Mouse (Mus musculus) frontal cortex, postnatal 36 days (tissue): ENCODE measurements around the gene Cep131.
A peak's percentile ranks its signal among the peaks of the same experiment; 100 is the strongest.

Experiments
- DNase-seq, 2 experiments: peaks; one replicate each; pipeline ENCODE4 v3.0.0; 2022; ENCODE audit warnings: low spot score in 2 of 2

The Cep131 gene

DNA sequence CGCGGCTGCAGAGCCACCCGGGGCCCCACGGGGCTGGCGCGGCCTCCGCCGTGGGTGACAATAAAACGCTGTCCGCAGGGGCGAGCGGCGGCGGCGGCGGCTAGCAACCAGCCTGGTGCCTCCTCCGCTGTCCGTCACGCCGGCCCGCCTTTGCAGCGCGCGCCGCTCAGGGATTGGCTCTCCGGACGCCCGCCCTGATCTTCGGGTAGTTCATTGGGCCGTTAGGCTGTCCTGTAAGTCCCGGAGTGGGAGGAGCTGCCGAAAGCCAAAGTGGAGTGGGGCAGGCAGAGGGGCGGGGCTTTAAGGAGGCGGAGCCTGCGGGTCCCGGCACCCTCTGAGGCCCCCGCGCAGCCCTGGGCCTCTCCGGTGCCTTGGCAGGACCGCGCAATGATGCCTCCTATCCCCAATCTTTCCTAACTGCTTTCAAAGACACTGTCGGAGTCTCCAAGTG lies at the start of gene Cep131:
Gene Cep131, minus strand, starts transcription at position 126 of the 451 bp plus-strand sequence.
- peak; percentile 95 to 98 for DNase-seq

DNA sequence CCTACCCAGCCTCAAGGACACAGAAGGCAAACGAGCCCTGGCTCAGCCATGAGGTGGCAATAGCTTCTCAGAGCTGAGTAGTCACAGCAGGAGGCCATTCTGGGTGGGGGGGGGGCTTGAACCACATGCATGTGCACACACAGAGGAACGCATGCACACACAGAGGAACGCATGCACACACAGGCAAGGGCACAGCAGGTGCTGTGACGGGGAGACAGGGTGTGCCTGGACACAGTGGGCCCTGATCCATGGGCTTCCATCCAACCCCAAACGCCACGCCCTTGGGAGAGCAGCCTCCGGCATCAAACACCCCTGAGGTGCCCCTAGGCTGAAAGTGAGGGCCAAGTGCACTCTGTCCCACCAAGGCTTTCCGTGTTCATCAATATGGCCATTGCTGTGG lies 49.6 kb upstream of the Cep131 start:
- no peak for DNase-seq

DNA sequence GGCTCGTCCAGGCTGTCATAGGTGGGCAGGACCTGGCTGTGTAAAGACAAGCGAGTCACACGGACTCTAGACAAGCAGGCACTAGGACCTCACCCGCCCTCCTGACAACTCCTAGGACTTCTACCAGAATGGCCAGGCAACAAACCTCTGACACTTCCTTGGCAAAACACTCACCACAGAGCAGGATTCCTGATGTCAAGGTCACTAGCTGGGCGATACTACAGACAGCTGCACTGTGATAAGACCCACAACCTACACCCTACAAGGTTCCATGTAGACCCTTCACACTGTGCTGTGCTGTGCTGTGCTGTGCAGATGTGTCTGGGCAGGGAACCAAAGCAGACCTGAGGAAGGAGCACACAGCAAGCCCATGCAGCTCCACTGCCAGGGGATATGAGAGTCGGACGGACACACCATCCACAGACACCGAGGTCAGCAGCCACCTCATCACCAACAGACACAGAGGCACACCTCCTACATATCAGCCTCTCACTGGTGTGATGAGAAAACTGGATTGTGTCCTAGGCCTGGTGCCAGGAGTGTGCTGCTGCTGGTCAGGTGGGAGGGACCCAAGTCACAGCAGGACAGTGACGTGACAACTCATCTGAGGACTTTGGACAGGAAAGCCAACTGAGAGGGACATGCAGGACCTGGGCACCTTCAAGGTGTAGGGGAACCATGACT lies 48.4 kb upstream of the Cep131 start:
- DNase-seq: no peak

DNA sequence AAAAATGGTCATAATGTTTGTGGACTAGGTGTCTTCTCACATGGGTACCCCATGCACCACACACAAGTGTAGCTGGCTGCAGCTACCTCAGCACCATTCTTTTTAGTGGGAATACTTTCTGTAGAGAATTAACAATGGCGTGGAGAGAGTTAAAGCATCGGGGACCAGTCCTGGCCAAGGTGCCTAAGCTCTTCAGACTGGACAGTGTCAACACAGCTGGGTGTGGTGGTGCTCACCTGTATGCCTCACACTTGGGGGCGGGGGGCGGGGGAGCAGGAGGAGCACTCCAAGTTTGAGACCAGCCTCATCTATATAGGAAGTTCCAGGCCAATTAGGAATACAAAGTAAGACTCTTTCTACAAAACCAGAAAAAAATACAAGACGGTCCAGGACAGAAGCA lies 47.5 kb upstream of the Cep131 start:
- no peak for DNase-seq

DNA sequence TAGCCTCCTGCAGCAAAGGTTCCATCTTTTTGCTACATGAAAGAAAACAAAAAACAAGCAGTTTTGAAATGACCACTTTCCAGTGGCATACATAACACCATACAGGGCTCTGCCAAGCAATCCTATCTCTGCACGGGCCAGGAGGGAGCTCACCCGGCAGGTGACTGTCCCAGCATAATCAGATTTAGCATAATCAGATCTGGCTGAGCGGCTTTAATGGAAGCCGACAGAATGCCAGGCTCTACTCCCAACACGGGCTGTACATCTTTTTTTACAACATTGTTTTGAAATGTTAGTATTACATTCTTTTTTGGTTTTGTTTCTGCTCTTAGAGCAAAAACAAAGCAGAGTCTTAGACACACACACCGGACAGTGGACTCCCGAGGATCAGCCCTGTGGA lies 42.7 kb upstream of the Cep131 start:
- DNase-seq: no peak

DNA sequence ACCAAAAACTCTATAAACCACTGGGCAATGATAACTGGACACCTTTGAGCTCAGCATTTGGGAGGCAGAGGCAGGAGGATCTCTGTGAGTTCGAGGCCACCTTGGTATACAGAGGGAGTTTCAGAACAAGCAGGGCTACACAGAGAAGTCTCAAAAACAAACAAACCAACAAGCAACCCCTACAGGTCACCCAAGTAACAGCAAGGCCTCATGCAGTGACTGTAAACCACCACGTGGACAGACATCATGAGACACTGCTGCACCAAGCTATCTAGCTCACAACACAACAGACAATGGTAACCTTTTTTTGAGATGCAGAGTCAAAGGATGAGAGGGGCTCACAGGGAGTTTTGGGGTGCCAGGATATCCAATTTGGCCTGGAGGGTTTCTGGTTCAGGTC lies 40.2 kb upstream of the Cep131 start:
- DNase-seq: no peak

DNA sequence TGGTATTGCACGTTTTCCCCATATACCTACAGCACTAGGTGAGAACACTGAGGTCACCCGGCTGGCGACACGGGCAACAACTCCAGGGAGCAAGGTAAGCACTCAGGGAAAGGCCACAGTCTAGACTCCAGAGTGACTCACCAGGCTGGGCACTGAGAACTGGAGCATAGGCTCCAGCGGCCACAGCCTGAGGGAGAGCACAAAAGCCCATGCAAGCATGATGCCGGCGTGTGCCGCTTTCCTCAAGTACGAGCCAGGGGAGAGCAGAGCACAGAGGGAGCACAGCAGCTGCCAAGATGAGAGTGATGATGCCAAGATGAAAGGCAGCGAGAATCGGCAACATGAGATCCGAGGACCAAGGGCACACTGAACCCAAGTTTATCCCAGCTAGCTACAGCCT lies 35.5 kb upstream of the Cep131 start:
- no peak for DNase-seq

DNA sequence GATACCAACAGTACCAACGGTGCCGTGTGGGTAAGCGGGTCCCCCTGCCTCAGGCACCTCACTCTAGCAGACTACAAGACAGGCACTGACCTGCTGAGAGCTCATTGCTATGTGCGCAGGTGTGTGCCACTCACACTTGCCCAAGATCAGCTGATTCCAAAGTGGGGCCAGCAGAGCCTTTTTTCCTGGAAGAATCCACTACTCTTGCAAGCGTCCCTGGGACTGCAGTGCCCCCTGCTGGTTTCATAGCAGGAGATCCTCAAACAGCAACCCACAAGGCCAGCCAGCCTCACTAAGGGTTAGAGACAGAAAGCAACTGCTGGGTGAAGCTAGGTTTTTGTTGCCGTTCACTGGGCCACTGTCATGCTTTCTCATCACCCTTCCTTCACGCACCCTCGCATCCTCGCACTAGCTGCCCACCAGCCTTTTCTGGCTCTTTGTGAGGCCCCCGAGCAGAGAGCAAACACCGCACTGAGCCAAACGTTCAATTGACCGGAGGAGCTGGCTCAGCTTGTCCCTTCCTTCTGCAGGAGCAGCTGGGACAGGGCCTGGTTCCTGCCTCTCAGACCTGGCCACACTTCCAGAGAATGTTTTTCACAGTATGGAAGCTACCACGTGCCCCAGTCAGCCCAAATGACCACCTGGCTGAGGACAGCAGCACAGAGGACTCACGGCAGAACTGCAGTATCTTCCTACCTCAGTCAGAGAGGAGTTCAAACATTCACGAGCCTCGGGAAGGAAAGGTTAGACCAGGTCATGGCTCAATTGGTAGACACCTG lies 34.2 kb upstream of the Cep131 start:
- peak; percentile 71 to 78 for DNase-seq

DNA sequence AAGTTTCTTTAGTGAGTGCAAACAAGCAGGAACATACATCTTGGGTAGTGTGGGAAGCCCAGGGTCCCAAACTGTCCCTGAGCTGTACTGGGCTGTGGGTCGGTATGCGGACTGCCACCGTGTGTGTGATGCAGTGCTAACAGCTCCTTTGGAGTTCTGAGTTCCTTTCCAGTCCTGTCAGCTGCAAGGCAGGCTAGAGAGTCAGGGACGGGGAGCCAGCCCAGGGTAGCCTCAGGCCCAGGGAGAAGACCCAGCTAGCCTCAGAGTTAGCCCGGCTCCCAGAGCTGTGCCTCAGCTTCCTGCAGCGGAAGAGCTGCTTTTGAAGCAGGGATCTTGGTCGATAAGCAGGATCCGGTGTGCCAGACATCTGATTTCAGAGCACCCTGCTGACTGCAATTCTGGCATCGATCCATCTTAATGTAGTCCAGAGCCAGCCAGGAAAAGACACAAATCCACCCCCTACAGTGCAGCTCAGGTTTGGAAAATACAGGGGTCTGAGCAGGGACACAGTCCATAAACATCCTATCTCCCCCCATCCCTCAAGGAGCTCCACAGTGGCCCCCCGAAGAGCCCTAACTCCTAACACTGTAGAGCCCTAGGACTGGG lies 33.4 kb upstream of the Cep131 start:
- no peak for DNase-seq

DNA sequence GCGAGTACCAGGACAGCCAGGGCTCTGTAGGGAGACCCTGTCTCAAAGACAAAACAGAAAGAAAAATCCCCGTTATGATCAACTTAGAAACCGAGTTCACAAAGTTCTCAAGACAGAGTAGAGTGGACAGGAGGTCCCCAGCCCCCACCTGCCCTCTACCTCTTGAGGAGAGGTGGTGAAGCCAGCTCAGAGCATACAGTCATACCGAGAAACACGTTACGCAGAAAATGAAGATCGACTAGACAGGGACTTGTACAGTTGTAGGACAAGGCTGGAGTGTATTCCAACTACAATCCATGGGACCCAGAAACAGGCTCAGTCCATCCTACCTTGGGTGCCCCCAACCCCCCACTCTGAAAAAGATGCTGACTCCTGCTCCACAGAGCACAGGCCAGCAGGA lies 32.5 kb upstream of the Cep131 start:
- DNase-seq: no peak

DNA sequence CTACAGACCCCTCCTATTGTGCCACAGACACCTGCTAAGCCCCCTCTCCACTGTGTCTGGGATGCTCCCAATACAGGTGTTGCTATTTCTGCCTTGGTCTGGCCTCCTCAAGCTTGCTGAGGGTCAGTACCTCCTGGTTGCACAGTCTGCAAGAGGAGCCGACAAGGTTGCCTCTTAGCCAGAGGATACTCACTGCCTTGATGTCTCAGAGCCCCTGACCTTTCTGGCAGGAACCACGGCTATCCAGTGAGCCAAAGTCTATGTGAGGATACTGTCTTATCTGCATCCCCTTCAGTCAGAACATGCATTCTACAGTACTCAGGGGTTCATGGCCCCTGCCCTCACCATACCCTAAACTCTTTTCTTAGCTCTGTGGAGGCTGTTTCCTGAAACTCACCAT lies 31.0 kb upstream of the Cep131 start:
- DNase-seq: no peak

DNA sequence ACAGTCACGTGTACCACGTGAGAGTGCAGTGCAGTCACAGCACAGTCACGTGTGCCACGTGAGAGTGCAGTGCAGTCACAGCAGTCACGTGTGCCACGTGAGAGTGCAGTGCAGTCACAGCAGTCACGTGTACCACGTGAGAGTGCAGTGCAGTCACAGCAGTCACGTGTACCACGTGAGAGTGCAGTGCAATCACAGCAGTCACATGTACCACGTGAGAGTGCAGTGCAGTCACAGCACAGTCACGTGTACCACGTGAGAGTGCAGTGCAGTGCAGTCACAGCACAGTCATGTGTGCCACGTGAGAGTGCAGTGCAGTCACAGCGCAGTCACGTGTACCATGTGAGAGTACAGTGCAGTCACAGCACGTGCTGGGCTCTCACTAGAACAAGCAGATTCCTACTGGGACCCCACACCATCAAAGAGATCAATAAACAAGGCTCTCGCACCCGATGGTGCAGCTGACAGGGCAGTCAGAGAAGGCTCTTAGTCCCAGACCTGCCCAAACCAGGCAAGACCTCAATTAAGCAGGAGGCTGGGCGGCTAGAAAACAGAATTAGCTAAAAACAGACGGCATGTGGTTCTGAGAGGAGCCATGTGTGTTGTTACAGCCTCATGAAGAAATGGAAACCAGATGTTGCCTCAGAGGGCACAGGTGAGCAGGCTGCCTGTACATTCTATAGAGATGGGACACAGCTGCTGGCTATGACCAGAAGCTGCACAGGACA lies 28.0 kb upstream of the Cep131 start:
- no peak for DNase-seq

DNA sequence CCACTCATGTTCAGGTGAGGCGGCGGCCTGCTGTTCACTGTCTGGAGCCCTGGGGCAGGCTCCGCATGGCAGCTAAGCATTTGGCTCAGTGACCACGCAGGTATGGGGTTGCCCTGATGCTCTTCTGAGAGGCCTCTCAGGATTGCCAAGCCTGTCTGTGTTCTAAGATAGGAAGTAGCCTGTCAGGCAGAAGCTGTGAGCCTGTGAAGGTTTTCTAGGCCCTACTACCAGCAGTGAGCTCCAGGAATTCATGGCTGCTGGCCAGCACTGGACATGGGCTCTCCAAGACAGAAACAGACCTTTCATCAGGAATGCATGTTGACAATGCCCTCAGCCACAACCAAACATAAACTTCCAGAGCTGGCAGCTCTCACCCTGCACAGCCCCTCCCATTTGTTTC lies 25.5 kb upstream of the Cep131 start:
- no peak for DNase-seq

DNA sequence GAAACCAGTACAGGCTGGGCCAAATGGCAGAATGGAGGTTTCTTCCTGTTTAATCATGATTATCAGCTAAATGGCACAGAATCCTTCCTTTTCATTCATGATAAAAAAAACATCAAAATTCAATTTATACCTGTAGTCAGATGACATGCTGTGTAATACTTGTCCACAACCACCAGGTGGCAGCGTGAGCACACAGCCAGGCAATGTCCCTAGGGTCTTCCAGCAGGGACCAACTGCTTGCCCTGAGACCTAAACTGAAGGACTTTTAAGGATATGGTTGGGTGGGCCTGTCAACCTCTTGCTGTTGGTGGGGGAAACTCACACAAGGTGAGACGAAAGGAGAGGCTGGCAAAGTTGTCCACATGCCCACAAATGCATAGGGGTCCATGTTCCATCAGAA lies 24.4 kb upstream of the Cep131 start:
- DNase-seq: peak; percentile 29 to 36

DNA sequence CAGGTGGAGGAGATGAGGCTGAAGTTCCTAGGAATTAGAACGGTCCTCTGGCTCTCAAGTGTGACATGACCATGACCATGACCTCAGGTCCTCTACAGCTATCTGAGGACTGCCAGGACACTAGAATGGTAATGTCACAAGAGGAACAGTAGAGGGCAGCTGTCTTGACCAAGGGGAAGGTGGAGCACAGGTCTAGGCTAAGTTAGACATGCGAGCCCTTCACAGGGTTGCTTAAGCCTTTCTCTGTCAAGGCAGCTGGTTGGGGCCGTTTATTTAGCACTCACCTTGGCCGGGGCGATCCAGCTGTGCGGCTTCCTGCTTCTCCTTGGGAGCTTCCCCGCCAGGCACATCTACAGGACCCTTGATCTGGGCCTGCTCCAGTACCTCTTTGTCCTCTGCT lies 23.9 kb upstream of the Cep131 start:
- no peak for DNase-seq

DNA sequence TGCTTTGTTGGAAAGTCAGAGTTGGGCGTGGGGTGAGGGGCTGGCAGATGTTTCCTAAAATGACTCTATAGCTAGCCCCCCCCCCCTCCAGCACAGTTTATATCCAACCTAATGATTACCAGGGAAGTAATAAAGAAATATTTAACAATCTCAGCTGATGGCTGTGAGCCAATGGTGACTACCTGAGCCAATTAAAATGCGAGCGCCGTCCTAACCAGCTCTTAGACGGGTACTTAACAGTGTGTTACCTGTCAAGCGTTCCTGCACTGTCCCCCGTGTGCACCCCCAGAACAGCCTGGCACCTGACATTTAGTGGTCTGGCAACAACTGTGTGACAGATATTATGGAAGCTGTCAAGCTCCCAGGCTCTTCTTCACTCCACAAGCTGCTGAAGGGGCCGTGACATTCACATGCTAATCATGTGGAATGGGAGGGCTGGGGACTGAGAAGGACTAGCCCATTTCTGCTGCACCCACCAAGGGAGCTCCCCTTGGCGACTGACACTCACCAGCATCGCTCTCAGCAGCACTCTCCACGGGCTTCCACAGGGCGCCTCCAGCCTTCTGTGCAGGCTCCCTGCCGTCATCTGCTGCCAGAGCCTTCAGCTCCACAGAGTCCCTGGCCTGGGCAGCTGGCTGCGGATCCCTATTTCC lies 23.1 kb upstream of the Cep131 start:
- no peak for DNase-seq

DNA sequence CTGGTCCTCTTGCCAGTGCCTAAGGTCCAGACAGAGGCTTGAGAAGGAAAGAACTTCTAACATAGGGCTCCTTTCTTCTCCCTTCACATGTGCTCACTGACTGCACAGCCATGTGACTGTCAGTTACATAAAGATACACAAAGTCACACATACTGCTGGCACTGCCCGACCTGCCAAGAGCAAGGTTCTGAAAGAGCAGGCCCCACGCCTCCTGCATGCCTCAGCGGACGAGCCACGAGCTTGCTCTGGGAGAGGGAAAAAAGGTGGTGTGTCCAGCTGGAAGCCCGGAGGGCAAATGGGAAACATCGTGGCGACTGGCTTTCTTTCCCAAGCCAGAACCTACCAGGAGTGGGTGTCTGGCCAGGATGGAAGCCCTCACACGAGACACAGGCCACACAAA lies 21.2 kb upstream of the Cep131 start:
- no peak for DNase-seq

DNA sequence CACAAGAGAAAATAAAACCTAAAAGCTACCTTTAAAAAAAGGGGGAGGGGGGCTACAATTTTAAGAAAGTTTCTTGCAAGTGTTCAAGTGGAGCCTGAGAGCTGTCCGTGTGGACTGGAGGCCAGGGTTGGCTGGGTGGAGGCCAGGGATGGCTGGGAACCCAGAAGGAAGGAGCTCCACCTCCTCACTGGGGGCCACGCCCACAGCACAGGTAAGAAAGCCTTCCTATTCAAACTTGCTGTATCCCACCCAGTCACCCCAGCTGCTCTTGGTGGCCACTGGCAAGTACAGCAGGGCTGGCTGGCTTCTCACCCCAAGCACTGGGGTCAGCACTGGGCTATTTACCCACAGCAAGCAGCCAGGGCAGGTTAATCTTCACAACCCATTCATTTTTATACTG lies 20.4 kb upstream of the Cep131 start:
- DNase-seq: no peak

DNA sequence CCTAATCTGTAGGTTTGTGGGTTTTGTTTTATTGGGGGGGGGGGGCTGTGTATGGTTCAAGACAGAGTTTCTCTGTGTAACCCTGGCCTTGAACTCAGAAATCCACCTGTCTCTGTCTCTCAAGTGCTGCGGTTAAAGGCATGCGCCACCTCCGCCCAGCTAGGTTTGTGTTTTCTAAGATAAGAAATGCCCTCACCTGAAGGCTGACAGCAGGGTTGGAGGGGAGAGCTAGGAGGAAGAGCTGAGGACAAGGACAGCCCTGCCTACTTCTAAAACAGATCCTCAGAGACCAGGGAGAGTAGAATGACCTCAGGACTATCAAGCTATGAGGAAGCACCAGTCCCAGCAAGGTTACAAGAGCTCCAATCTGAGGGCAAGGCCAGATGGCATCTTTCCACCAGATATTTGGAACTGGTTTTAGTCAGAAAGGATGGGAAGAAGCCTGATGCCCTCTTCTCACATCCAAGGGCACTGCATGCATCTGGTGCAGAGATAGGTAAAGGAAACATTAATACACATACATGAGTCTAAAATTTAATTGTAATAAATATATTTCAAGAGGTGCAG lies 16.9 kb upstream of the Cep131 start:
- DNase-seq: no peak

DNA sequence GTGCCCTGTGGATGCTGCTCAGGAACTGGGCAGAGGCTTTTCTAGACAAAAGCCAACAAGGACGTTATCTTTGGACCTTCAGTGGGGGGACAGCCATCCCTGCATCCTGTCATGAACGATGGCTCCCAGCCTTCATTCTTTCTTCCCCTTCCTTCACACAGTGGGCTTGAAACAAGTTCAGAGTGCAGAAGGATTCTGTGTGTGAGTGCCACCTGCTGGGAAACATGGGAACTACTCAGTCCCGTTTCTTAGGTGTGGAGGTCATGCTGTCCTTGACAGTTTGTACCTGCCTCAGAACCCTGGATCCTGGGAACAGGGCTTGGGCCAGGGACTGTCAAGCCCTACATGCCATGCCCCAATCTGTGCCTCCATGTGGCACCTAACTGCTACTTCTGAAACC lies 14.4 kb upstream of the Cep131 start:
- peak; percentile 73 to 78 for DNase-seq
